Mouse (Mus musculus) CH12.LX (cell line): ENCODE measurements at regions not wholly inside any gene's neighbourhood (a gene's known extent, or its start where the extent isn't known, plus 50 kb on each side); places are given as distances from the start of the nearest gene placed in this dataset.

Source experiments
- DNase-seq: peaks from one replicate; pipeline ENCODE4 v3.0.0-alpha.2; 2013; ENCODE audit errors: extremely low read depth
- H3K27ac ChIP-seq: 2 replicates; pipeline ENCODE4 v1.5.1; 2012; ENCODE audit warnings: low read depth, mild to moderate bottlenecking, control low read depth, moderate library complexity; ENCODE audit not compliant: insufficient read depth
- H3K27me3 ChIP-seq: replicated peaks from 2 replicates; pipeline ENCODE3; 2012; ENCODE audit warnings: inconsistent platforms
- H3K36me3 ChIP-seq, 2 experiments: replicated peaks in 1 of 2; 2 replicates each; pipeline versions ENCODE3 to v1.6.1; 2012; ENCODE audit warnings: inconsistent platforms in 1 of 2, low read length in 1 of 2, mild to moderate bottlenecking in 1 of 2, mixed read lengths in 1 of 2, moderate library complexity in 1 of 2; ENCODE audit not compliant: control insufficient read depth in 1 of 2, insufficient read depth in 1 of 2
- H3K4me1 ChIP-seq, 2 experiments: 2 replicates each; pipeline ENCODE4 v1.6.1; 2012; ENCODE audit warnings: inconsistent platforms in 1 of 2, moderate library complexity in 1 of 2; ENCODE audit not compliant: insufficient read depth in 2 of 2, control insufficient read depth in 1 of 2
- H3K4me2 ChIP-seq: 2 replicates; pipeline ENCODE4 v1.6.1; 2012; ENCODE audit warnings: low read depth, mild to moderate bottlenecking, control low read depth; ENCODE audit not compliant: poor library complexity, insufficient read depth, severe bottlenecking
- H3K4me3 ChIP-seq, 3 experiments: fragments of 150-350 bp in 1 of 3; sonication (generic) in 1 of 3; replicated peaks in 1 of 3; 2 replicates each; pipeline versions ENCODE3 to v1.5.1; 2011 to 2012; ENCODE audit warnings: low read depth in 2 of 3, low read length in 2 of 3, mild to moderate bottlenecking in 2 of 3, moderate library complexity in 2 of 3, control low read depth in 1 of 3, improper control_type of control experiment in 1 of 3, inconsistent platforms in 1 of 3, mixed read lengths in 1 of 3; ENCODE audit not compliant: poor library complexity in 1 of 3
- H3K79me2 ChIP-seq: replicated peaks from 2 replicates; pipeline ENCODE4 v1.6.1; 2012; ENCODE audit warnings: mild to moderate bottlenecking, moderate library complexity; ENCODE audit not compliant: control insufficient read depth, poor library complexity, insufficient read depth, severe bottlenecking; ENCODE audit errors: extremely low read depth
- H3K9ac ChIP-seq: 2 replicates; pipeline ENCODE4 v1.6.1; 2012; ENCODE audit warnings: low read depth, mild to moderate bottlenecking, control low read depth, moderate library complexity; ENCODE audit not compliant: insufficient read depth
- H3K9me3 ChIP-seq: replicated peaks from 2 replicates; pipeline ENCODE3; 2012; ENCODE audit warnings: low read length, inconsistent platforms, mixed read lengths
- BHLHE40 ChIP-seq: IDR thresholded peaks from 2 replicates; pipeline ENCODE4 v1.6.1; 2011; ENCODE audit warnings: mild to moderate bottlenecking, low read depth, low read length, improper control_type of control experiment
- CHD1 ChIP-seq: IDR thresholded peaks from 2 replicates; pipeline ENCODE4 v1.6.1; 2012; ENCODE audit warnings: low read depth, low read length, improper control_type of control experiment, inconsistent platforms
- CHD2 ChIP-seq: IDR thresholded peaks from 2 replicates; pipeline ENCODE4 v1.6.1; 2011; ENCODE audit warnings: low read length, improper control_type of control experiment
- CTCF ChIP-seq, 2 experiments: IDR thresholded peaks in 1 of 2; conservative IDR thresholded peaks in 1 of 2; 2 replicates each; pipeline ENCODE4 v1.5.1; 2011 to 2012; ENCODE audit warnings: low read depth in 2 of 2, low read length in 2 of 2, improper control_type of control experiment in 1 of 2, inconsistent platforms in 1 of 2, mild to moderate bottlenecking in 1 of 2, moderate library complexity in 1 of 2
- ELF1 ChIP-seq: IDR thresholded peaks from 2 replicates; pipeline ENCODE4 v1.6.1; 2014; ENCODE audit warnings: low read depth, mild to moderate bottlenecking, inconsistent platforms, low read length, improper control_type of control experiment
- EP300 ChIP-seq: IDR thresholded peaks from 2 replicates; pipeline ENCODE4 v1.6.1; 2011; ENCODE audit warnings: low read length, improper control_type of control experiment
- ETS1 ChIP-seq: conservative IDR thresholded peaks from 2 replicates; pipeline ENCODE4 v1.6.1; 2012; ENCODE audit warnings: low read depth, mild to moderate bottlenecking, inconsistent platforms, low read length, improper control_type of control experiment, moderate library complexity
- IRF4 ChIP-seq: IDR thresholded peaks from 2 replicates; pipeline ENCODE4 v1.6.1; 2014; ENCODE audit warnings: low read depth, mild to moderate bottlenecking, inconsistent platforms, low read length, improper control_type of control experiment
- JUN ChIP-seq: IDR thresholded peaks from 2 replicates; pipeline ENCODE4 v1.6.1; 2011; ENCODE audit warnings: low read depth, mild to moderate bottlenecking, low read length, improper control_type of control experiment, moderate library complexity; ENCODE audit not compliant: insufficient read depth
- JUND ChIP-seq: conservative IDR thresholded peaks from 2 replicates; pipeline ENCODE4 v1.6.1; 2011; ENCODE audit warnings: low read depth, low read length, improper control_type of control experiment
- KAT2A ChIP-seq: IDR thresholded peaks from 2 replicates; pipeline ENCODE4 v1.6.1; 2012; ENCODE audit warnings: low read length, improper control_type of control experiment, inconsistent platforms; ENCODE audit not compliant: insufficient replicate concordance
- MAFK ChIP-seq: IDR thresholded peaks from 2 replicates; pipeline ENCODE4 v1.6.1; 2011; ENCODE audit warnings: low read length, improper control_type of control experiment; ENCODE audit not compliant: insufficient replicate concordance
- MAX ChIP-seq: IDR thresholded peaks from 2 replicates; pipeline ENCODE4 v1.6.1; 2011; ENCODE audit warnings: low read length, improper control_type of control experiment
- MEF2A ChIP-seq: IDR thresholded peaks from 2 replicates; pipeline ENCODE4 v1.6.1; 2014; ENCODE audit warnings: low read depth, mild to moderate bottlenecking, inconsistent platforms, low read length, improper control_type of control experiment, borderline replicate concordance
- MYC ChIP-seq: IDR thresholded peaks from 2 replicates; pipeline ENCODE4 v1.6.1; 2011; ENCODE audit warnings: low read depth, mild to moderate bottlenecking, improper control_type of control experiment, low read length
- NRF1 ChIP-seq: IDR thresholded peaks from 2 replicates; pipeline ENCODE4 v1.6.1; 2014; ENCODE audit warnings: low read depth, mild to moderate bottlenecking, inconsistent platforms, low read length, improper control_type of control experiment, moderate library complexity
- POLR2AphosphoS2 ChIP-seq: IDR thresholded peaks from 2 replicates; pipeline ENCODE4 v1.6.1; 2011; ENCODE audit warnings: low read depth, low read length, improper control_type of control experiment
- RAD21 ChIP-seq: IDR thresholded peaks from 2 replicates; pipeline ENCODE4 v1.6.1; 2011; ENCODE audit warnings: low read depth, mild to moderate bottlenecking, low read length, improper control_type of control experiment, moderate library complexity
- SIN3A ChIP-seq: IDR thresholded peaks from 2 replicates; pipeline ENCODE4 v1.6.1; 2012; ENCODE audit warnings: low read length, improper control_type of control experiment, inconsistent platforms
- SMC3 ChIP-seq: IDR thresholded peaks from 2 replicates; pipeline ENCODE4 v1.6.1; 2011; ENCODE audit warnings: low read depth, low read length, improper control_type of control experiment
- TBP ChIP-seq: conservative IDR thresholded peaks from 2 replicates; pipeline ENCODE4 v1.6.1; 2011; ENCODE audit warnings: low read depth, low read length, improper control_type of control experiment
- TCF12 ChIP-seq: IDR thresholded peaks from 2 replicates; pipeline ENCODE4 v1.6.1; 2014; ENCODE audit warnings: low read depth, mild to moderate bottlenecking, inconsistent platforms, low read length, improper control_type of control experiment
- UBTF ChIP-seq: IDR thresholded peaks from 2 replicates; pipeline ENCODE4 v1.6.1; 2012; ENCODE audit warnings: low read depth, mild to moderate bottlenecking, inconsistent platforms, low read length, improper control_type of control experiment, moderate library complexity
- USF1 ChIP-seq: IDR thresholded peaks from 2 replicates; pipeline ENCODE4 v1.6.1; 2014; ENCODE audit warnings: low read depth, mild to moderate bottlenecking, inconsistent platforms, low read length, improper control_type of control experiment
- ZC3H11A ChIP-seq: IDR thresholded peaks from 2 replicates; pipeline ENCODE4 v1.6.1; 2012; ENCODE audit warnings: low read depth, mild to moderate bottlenecking, inconsistent platforms, low read length, improper control_type of control experiment
- ZKSCAN1 ChIP-seq: IDR thresholded peaks from 2 replicates; pipeline ENCODE4 v1.6.1; 2012; ENCODE audit warnings: low read depth, inconsistent platforms, low read length, improper control_type of control experiment, borderline replicate concordance
- ZMIZ1 ChIP-seq: IDR thresholded peaks from 2 replicates; pipeline ENCODE4 v1.6.1; 2012; ENCODE audit warnings: low read depth, mild to moderate bottlenecking, inconsistent platforms, low read length, improper control_type of control experiment
- dilution Hi-C: fragments of 300-500 bp; cut with MboI; formaldehyde crosslinking; loops from 2 replicates; pipeline ENCODE4 v1.14.3; 2020; ENCODE audit warnings: low sequenced_read_pairs; ENCODE audit not compliant: extremely low pct_unique_long_range_greater_than_20kb, extremely low pct_ligation_motif_present
- in situ Hi-C: fragments of 300-500 bp; cut with MboI; formaldehyde crosslinking; loops from 3 replicates; pipeline ENCODE4 v1.14.3; 2019; ENCODE audit warnings: low sequenced_read_pairs, low pct_ligation_motif_present, low pct_unique_long_range_greater_than_20kb, mixed read lengths

- Histone ChIP-seq H3K27ac (peak overlapping the region; percentile 19), H3K36me3 (no peaks in the 10 kb centered on the region)
- in situ Hi-C loops = loop anchor here (25.0 kb wide), 1 partner anchor 325 kb away; no protein-coding TSS in a partner anchor
Measured at GRCm38 (mm10) chrX:142537259-142537963, 143.8 kb upstream of the Tmem164 start.

GRCm38 (mm10) chrX:142540264-142540663 is 140.9 kb upstream of the Tmem164 start:
- no peaks in the 10 kb centered on the region for H3K79me2 ChIP-seq
- H3K4me2 ChIP-seq = no peak overlapping the region
- dilution Hi-C loops = no loop called here
- H3K27ac ChIP-seq = no peak overlapping the region
- H3K9me3 ChIP-seq = no peaks in the 10 kb centered on the region
- TF ChIP-seq TBP (no peak), BHLHE40 (no peak), MAX (no peak), ZC3H11A (no peak), NRF1 (no peak), TCF12 (no peak), EP300 (no peak), RAD21 (peak; percentile 67), ETS1 (no peak), KAT2A (no peak), ELF1 (no peak), USF1 (no peak), UBTF (no peak), MYC (no peak), IRF4 (0 out of 2 replicates have a peak, but pooled peaks have one; percentile 21), CTCF (conservative IDR thresholded peaks at IDR 0.05 in 1 of 2, IDR thresholded peaks at IDR 0.05 in 1 of 2; ENCODE audit: low read depth in 2 of 2, low read length in 2 of 2) (peak; percentile 37 to 74; a peak in 3 of 4 replicates), MEF2A (no peak), SMC3 (peak; percentile 57), POLR2AphosphoS2 (no peak)
- H3K36me3 ChIP-seq = no peaks in the 10 kb centered on the region
- in situ Hi-C loops = loop anchor here (25.0 kb wide), 1 partner anchor 328 kb away; no protein-coding TSS in a partner anchor
- no peak overlapping the region for H3K9ac ChIP-seq
- H3K4me3 ChIP-seq = no peak overlapping the region
- H3K4me1 ChIP-seq = peaks cover 5 to 39% of the 10 kb centered on the region in 2 experiments; a peak in 3 of 4 replicates
- H3K27me3 ChIP-seq = no peaks in the 10 kb centered on the region
- DNase-seq = peak; percentile 59

More at GRCm38 (mm10) chrX:142537259-142537963, 143.8 kb upstream of the Tmem164 start:
- dilution Hi-C loops = no loop called here
- H3K9me3 ChIP-seq = no peaks in the 10 kb centered on the region
- no peak overlapping the region for H3K4me2 ChIP-seq
- peak; percentile 61 for DNase-seq
- no peaks in the 10 kb centered on the region for H3K79me2 ChIP-seq
- no peak overlapping the region for H3K9ac ChIP-seq
- TF ChIP-seq MEF2A (peak; percentile 45; the same call in 1 of the 2 replicates), ZMIZ1 (no peak), JUN (peak; percentile 80), CHD1 (no peak), KAT2A (no peak), EP300 (peak; percentile 76), MAX (no peak), CHD2 (no peak), POLR2AphosphoS2 (no peak), ETS1 (peak; percentile 75), TCF12 (no peak), JUND (peak; percentile 86), ZKSCAN1 (no peak), TBP (0 out of 2 replicates have a peak, but pooled peaks have one; percentile 13), SIN3A (no peak), IRF4 (peak; percentile 51; the same call in 1 of the 2 replicates), MAFK (no peak)
- H3K27me3 ChIP-seq = no peaks in the 10 kb centered on the region
- no peak overlapping the region for H3K4me3 ChIP-seq
- peaks cover 5 to 41% of the 10 kb centered on the region in 2 experiments; a peak in 3 of 4 replicates for H3K4me1 ChIP-seq
